Mouse (Mus musculus): ENCODE measurements at regions not wholly inside any gene's neighbourhood (a gene's known extent, or its start where the extent isn't known, plus 50 kb on each side); places are given as distances from the start of the nearest gene placed in this dataset.

- TF ChIP-seq CTCF (conservative IDR thresholded peaks at IDR 0.05; ENCODE audit: low read length) (no peak), NANOG (IDR thresholded peaks at IDR 0.05; ENCODE audit: borderline replicate concordance, low read length) (no peak)
Observed at GRCm38 (mm10) chr9:91004214-91004613, 358.0 kb upstream of the Zic4 start.

All from E14TG2a.4 (cell line).